Mouse (Mus musculus): ENCODE measurements around the gene Cbln4. TPM values are rescaled to one million over a fixed set of nuclear protein-coding genes. Genes with fewer than 3 reads are reported as not detected.

Gene Cbln4
- polyA plus RNA-seq, 2 experiments = 0.01 TPM; not detected in 1

DNA sequence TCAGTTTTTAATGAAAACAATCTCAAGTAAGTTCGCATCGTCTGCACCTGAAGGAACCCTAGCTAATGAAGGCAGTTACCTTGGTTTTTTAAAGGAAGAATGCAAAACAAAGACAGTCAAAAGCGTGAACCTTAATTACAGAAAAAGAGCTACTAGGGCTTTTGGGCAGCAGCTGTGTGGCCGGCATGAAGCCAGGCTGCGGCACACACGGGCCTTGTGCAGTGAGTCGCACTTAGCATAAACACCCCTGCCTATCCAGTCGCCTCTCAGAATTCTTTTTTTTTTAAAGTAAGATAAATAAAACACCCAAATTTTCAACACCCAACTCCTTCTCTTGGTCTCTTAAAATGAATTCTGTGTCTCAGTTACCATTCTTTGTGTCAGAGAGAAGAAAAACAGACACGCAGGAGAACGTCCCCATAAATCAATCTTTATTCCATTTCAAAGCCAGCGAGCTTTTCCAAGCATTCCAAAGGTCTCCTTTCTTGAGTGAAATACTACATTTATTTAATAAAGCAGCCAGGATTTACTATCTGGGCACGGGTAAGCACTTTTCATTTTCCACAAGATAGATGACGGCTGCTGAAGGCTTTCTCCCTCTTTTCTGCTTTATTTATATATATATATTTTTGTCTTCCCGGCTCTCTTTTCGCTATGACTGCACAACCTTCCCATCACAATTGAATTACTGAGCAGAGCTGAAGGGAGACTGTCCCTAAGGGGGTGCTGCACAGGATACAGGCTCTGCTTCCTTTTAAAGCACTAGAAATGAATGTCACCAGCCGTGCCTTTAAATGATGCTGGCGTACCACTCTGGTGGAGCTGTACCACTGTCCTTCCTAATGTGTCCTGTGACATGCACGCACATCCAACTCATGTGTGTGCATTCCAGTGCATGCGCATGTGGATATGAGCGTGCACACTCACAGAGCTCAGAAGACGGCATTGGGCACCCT is 39.0 kb downstream of the Cbln4 start:
- Histone ChIP-seq H3K4me1 (replicated peaks; ENCODE audit: control insufficient read depth in 2 of 2, insufficient read depth in 2 of 2, low read length in 1 of 2) (no peaks in the 10 kb centered on the region), H3K9ac (replicated peaks) (no peak overlapping the region), H3K4me3 (ENCODE audit: insufficient read depth in 1 of 2, low read depth in 2 of 2, low read length in 2 of 2) (no peak overlapping the region), H3K27me3 (ENCODE audit: control insufficient read depth, insufficient read depth, low read length) (no peaks in the 10 kb centered on the region), H3K9me3 (ENCODE audit: control insufficient read depth, low read length) (no peaks in the 10 kb centered on the region), H3K27ac (no peak overlapping the region), H3K36me3 (replicated peaks; ENCODE audit: control insufficient read depth, insufficient read depth, low read depth) (no peaks in the 10 kb centered on the region), H3K4me2 (ENCODE audit: low read depth) (no peak overlapping the region)
- TF ChIP-seq CTCF (IDR thresholded peaks at IDR 0.05; ENCODE audit: low read depth) (no peak), EP300 (IDR thresholded peaks at IDR 0.05; ENCODE audit: low read depth) (no peak)
- WGBS (ENCODE audit: insufficient replicate concordance) = 65% methylated on average over 21 of the region's 21 CpGs
- DNase-seq (ENCODE audit: low read depth in 3 of 3, low spot score in 3 of 3) = no peak
- ATAC-seq (ENCODE audit: insufficient read depth) = no peak

DNA sequence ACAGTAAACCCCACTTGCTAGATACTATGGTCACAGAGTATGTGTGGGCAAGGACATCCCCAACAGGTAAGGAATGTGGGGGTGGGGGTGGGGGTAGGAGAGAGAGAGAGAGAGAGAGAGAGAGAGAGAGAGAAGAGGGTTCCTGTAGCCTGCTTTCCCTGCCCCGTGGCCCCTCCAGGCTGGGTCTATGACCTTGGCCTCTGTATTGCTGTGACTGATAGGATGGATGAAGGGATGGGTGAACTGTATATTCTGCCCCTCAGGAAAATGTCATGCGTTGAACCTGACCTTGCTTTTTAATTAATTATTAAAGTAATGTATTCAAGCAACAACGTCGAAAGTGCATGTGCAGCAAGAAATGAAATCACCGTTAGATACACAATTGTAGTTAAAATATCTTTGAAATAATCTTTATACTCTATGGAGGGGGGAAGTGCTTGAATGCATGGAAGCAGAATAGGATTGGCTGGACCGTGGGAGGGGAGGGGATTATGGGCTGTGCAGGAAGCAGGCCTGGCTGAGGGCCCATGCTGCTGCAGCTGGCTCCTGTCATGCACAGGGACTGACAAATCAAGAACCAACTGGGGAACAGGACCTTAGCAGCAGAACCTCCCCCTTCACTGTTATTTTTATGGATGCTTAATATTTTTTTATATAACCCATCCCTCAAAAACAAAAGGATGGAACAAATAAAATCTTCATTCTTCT is 46.1 kb downstream of the Cbln4 start:
- no peak for ATAC-seq (ENCODE audit: insufficient read depth)
- 57% methylated on average over 6 of the region's 6 CpGs for WGBS (ENCODE audit: insufficient replicate concordance)

DNA sequence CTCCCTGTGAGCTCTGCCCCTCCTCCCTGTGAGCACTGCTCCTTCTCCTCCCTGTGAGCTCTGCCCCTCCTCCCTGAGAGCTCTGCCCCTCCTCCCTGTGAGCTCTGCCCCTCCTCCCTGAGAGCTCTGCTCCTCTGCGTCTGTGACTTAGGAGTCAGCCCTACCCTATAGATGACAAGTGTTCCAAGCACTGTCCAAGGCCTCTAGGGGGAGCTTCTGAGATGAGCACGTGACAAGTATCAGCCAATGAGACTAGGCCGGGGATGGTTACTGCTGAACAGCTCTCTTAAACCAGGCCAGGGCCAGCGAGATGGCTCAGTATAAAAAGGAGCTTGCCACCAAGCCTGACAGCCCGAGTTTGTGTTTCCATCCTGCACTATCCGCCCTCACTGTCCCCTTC is 48.4 kb downstream of the Cbln4 start:
- ATAC-seq (ENCODE audit: insufficient read depth) = no peak
- Histone ChIP-seq H3K27ac (no peak overlapping the region), H3K9me3 (ENCODE audit: control insufficient read depth, low read length) (no peaks in the 10 kb centered on the region), H3K9ac (replicated peaks) (no peak overlapping the region), H3K4me1 (replicated peaks; ENCODE audit: control insufficient read depth in 2 of 2, insufficient read depth in 2 of 2, low read length in 1 of 2) (no peaks in the 10 kb centered on the region), H3K36me3 (replicated peaks; ENCODE audit: control insufficient read depth, insufficient read depth, low read depth) (no peaks in the 10 kb centered on the region), H3K27me3 (ENCODE audit: control insufficient read depth, insufficient read depth, low read length) (no peaks in the 10 kb centered on the region), H3K4me2 (ENCODE audit: low read depth) (no peak overlapping the region), H3K4me3 (ENCODE audit: insufficient read depth in 1 of 2, low read depth in 2 of 2, low read length in 2 of 2) (no peak overlapping the region)
- TF ChIP-seq EP300 (IDR thresholded peaks at IDR 0.05; ENCODE audit: low read depth) (no peak), CTCF (IDR thresholded peaks at IDR 0.05; ENCODE audit: low read depth) (no peak)
- WGBS (ENCODE audit: insufficient replicate concordance) = 48% methylated on average over 6 of the region's 6 CpGs
- no peak for DNase-seq (ENCODE audit: low read depth in 3 of 3, low spot score in 3 of 3)

More for the DNA sequence above, 46.1 kb downstream of the Cbln4 start:
- Histone ChIP-seq H3K4me3 (ENCODE audit: insufficient read depth in 1 of 2, low read depth in 2 of 2, low read length in 2 of 2) (no peak overlapping the region), H3K27me3 (ENCODE audit: control insufficient read depth, insufficient read depth, low read length) (no peaks in the 10 kb centered on the region), H3K9me3 (ENCODE audit: control insufficient read depth, low read length) (no peaks in the 10 kb centered on the region), H3K27ac (no peak overlapping the region), H3K4me1 (replicated peaks; ENCODE audit: control insufficient read depth in 2 of 2, insufficient read depth in 2 of 2, low read length in 1 of 2) (no peaks in the 10 kb centered on the region), H3K36me3 (replicated peaks; ENCODE audit: control insufficient read depth, insufficient read depth, low read depth) (no peaks in the 10 kb centered on the region), H3K4me2 (ENCODE audit: low read depth) (no peak overlapping the region), H3K9ac (replicated peaks) (no peak overlapping the region)
- TF ChIP-seq EP300 (IDR thresholded peaks at IDR 0.05; ENCODE audit: low read depth) (no peak), CTCF (IDR thresholded peaks at IDR 0.05; ENCODE audit: low read depth) (no peak)
- DNase-seq (ENCODE audit: low read depth in 3 of 3, low spot score in 3 of 3) = no peak

DNA sequence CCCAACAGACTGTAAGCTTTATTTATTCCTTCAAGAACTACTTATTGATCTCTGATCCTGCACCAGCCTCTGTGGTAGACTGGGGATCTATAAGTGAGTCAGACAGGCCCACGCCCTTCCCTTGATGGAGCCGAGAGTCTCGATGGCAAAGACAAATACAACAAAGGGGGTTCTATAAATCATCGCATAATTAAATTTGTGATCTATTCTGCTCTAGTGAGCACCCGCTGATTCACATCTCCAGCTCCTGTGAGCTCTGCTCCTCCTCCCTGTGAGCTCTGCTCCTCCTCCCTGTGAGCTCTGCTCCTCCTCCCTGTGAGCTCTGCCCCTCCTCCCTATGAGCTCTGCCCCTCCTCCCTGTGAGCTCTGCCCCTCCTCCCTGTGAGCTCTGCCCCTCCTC is 49.0 kb downstream of the Cbln4 start:
- Histone ChIP-seq H3K4me2 (ENCODE audit: low read depth) (no peak overlapping the region), H3K9me3 (ENCODE audit: control insufficient read depth, low read length) (no peaks in the 10 kb centered on the region), H3K9ac (replicated peaks) (no peak overlapping the region), H3K4me1 (replicated peaks; ENCODE audit: control insufficient read depth in 2 of 2, insufficient read depth in 2 of 2, low read length in 1 of 2) (no peaks in the 10 kb centered on the region), H3K4me3 (ENCODE audit: insufficient read depth in 1 of 2, low read depth in 2 of 2, low read length in 2 of 2) (no peak overlapping the region), H3K36me3 (replicated peaks; ENCODE audit: control insufficient read depth, insufficient read depth, low read depth) (no peaks in the 10 kb centered on the region), H3K27ac (no peak overlapping the region), H3K27me3 (ENCODE audit: control insufficient read depth, insufficient read depth, low read length) (no peaks in the 10 kb centered on the region)
- no peak for TF ChIP-seq EP300 (IDR thresholded peaks at IDR 0.05; ENCODE audit: low read depth)
- no peak for TF ChIP-seq CTCF (IDR thresholded peaks at IDR 0.05; ENCODE audit: low read depth)
- WGBS (ENCODE audit: insufficient replicate concordance) = 66% methylated on average over 5 of the region's 5 CpGs
- no peak for ATAC-seq (ENCODE audit: insufficient read depth)
- no peak for DNase-seq (ENCODE audit: low read depth in 3 of 3, low spot score in 3 of 3)

DNA sequence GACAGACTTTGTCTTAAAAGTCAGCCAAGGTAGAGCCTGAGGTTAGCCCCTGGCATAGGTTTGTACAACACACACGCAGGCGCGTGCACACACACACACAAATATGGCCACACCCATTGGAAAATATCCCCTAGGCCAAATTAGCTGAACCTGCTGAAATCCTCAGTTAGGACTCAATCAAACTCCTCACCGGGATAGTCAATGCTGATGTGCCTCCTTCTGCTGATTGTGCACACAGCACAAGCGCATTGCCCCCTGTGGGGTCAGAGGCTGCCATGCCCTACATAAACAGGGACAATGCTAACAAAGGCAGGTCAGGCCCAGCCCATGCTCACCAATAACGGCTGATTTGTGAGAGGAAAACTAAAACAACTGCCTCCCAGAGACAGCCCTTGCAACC is 56.6 kb downstream of the Cbln4 start:
- Histone ChIP-seq H3K36me3 (replicated peaks; ENCODE audit: control insufficient read depth, insufficient read depth, low read depth) (no peaks in the 10 kb centered on the region), H3K9ac (replicated peaks) (no peak overlapping the region), H3K27me3 (ENCODE audit: control insufficient read depth, insufficient read depth, low read length) (no peaks in the 10 kb centered on the region), H3K4me3 (ENCODE audit: insufficient read depth in 1 of 2, low read depth in 2 of 2, low read length in 2 of 2) (no peak overlapping the region), H3K27ac (no peak overlapping the region), H3K4me2 (ENCODE audit: low read depth) (no peak overlapping the region), H3K4me1 (replicated peaks; ENCODE audit: control insufficient read depth in 2 of 2, insufficient read depth in 2 of 2, low read length in 1 of 2) (no peaks in the 10 kb centered on the region), H3K9me3 (ENCODE audit: control insufficient read depth, low read length) (no peaks in the 10 kb centered on the region; the same call in 1 of the 2 replicates)
- TF ChIP-seq CTCF (IDR thresholded peaks at IDR 0.05; ENCODE audit: low read depth) (no peak), EP300 (IDR thresholded peaks at IDR 0.05; ENCODE audit: low read depth) (no peak)
- DNase-seq (ENCODE audit: low read depth in 3 of 3, low spot score in 3 of 3) = no peak
- no peak for ATAC-seq (ENCODE audit: insufficient read depth)
- 39% methylated on average over 6 of the region's 6 CpGs for WGBS (ENCODE audit: insufficient replicate concordance)

Other genes with a start within 250 kb of the Cbln4 start
- not detected in 2 replicates for gene Mc3r, start 205.0 kb upstream of the Cbln4 start, polyA plus RNA-seq (2012; rRNA removed)
- gene Mc3r, start 205.0 kb upstream of the Cbln4 start, polyA plus RNA-seq (2014; fragmentation: Nextera tagmentation; extraction: Ambion mirVana) = not detected in 2 replicates

All from liver, embryonic 14.5 days (tissue).